Mouse (Mus musculus): Measurements from ENCODE around the gene Lrsam1. TPM values are rescaled to one million over a fixed set of nuclear protein-coding genes. Genes with fewer than 3 reads are reported as not detected.

Lrsam1 gene
- polyA plus RNA-seq, 1 experiment from 2014 or later: 10.7 TPM

DNA sequence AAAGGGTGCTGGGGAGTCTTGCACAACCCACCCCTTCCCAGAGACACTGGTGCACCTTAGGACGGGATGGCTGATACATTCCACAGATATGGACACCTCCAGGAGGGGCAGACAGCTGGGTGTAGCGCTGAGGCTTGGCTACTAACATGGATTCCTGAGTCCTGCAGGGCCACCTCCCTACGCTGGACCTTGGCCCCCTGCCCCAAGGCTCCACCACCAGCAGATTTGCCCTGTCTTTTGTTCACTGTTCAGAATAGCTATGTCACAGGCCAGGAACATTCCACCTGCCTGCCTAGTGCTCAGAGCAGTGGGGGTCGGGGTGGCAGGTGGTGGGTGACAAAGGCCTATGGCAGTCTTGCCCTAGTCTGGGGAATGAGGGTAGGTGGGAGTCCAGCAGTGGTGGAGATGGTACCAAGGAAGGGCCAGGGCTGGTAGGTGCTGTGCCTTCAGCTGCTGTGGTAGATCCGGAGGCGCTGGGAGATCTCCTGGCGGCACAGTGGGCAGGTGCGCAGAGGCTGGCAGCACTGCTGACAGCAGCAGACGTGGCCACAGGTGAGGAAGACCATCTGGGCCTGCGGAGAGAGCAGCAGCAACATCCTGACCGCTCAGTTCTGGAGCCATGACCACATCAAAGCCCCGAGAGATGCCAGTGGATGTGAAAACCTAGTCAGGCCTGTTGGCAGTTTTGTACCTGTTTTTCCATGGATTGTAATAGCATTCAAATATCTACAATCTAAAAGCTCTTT, 34.9 kb downstream of the Lrsam1 start:
- Histone ChIP-seq H3K36me3 (ENCODE audit: control insufficient read depth, insufficient read depth, low read length) (no peaks in the 10 kb centered on the region; the same call in 1 of the 2 replicates), H3K27ac (ENCODE audit: low read depth, low read length) (no peak overlapping the region), H3K9ac (ENCODE audit: low read length) (no peak overlapping the region), H3K27me3 (ENCODE audit: control insufficient read depth, insufficient read depth, low read length) (no peaks in the 10 kb centered on the region), H3K4me2 (ENCODE audit: low read depth, low read length, severe bottlenecking) (no peak overlapping the region), H3K9me3 (ENCODE audit: control insufficient read depth, low read length) (no peaks in the 10 kb centered on the region), H3K4me3 (ENCODE audit: low read depth, low read length) (no peak overlapping the region), H3K4me1 (replicated peaks; ENCODE audit: control insufficient read depth, insufficient read depth, low read length) (no peaks in the 10 kb centered on the region; the same call in 1 of the 2 replicates)
- ATAC-seq (replicated peaks; ENCODE audit: low FRiP score): no peak
- 90% methylated on average over 12 of the region's 12 CpGs for WGBS
- DNase-seq (ENCODE audit: low spot score): no peak

DNA sequence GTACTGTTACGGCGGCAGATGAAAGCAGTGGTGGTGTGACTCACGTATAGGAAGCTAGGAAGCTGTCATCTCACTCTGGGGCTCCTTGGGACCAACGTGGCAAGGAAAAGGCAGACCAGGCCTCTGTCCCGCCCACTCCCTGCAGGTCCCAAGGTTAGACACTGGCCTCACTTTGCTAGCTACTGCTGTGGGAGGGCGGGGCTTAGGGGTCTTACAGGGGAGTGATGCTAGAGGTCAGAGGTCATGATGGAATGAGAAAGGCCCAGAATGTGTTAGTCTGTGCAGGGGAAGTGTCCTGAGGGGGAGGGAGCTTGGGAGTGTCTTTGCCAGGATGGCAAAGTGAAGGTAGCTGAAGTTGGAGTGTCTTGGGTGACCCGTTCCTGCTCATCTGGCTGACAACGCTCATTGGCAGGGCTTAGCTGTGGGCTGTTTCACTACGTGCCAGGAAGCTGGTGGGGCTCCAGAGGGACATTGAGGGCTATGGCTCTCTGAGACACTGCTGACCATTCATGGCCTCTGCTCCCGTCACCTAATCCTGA, 37.0 kb downstream of the Lrsam1 start:
- Histone ChIP-seq H3K36me3 (ENCODE audit: control insufficient read depth, insufficient read depth, low read length) (no peaks in the 10 kb centered on the region; the same call in 1 of the 2 replicates), H3K4me3 (ENCODE audit: low read depth, low read length) (no peak overlapping the region), H3K9ac (ENCODE audit: low read length) (no peak overlapping the region), H3K27me3 (ENCODE audit: control insufficient read depth, insufficient read depth, low read length) (no peaks in the 10 kb centered on the region), H3K4me2 (ENCODE audit: low read depth, low read length, severe bottlenecking) (no peak overlapping the region), H3K9me3 (ENCODE audit: control insufficient read depth, low read length) (no peaks in the 10 kb centered on the region), H3K27ac (ENCODE audit: low read depth, low read length) (no peak overlapping the region), H3K4me1 (replicated peaks; ENCODE audit: control insufficient read depth, insufficient read depth, low read length) (no peaks in the 10 kb centered on the region; the same call in 1 of the 2 replicates)
- ATAC-seq (replicated peaks; ENCODE audit: low FRiP score): no peak
- 75% methylated on average over 10 of the region's 10 CpGs for WGBS
- no peak for DNase-seq (ENCODE audit: low spot score)

DNA sequence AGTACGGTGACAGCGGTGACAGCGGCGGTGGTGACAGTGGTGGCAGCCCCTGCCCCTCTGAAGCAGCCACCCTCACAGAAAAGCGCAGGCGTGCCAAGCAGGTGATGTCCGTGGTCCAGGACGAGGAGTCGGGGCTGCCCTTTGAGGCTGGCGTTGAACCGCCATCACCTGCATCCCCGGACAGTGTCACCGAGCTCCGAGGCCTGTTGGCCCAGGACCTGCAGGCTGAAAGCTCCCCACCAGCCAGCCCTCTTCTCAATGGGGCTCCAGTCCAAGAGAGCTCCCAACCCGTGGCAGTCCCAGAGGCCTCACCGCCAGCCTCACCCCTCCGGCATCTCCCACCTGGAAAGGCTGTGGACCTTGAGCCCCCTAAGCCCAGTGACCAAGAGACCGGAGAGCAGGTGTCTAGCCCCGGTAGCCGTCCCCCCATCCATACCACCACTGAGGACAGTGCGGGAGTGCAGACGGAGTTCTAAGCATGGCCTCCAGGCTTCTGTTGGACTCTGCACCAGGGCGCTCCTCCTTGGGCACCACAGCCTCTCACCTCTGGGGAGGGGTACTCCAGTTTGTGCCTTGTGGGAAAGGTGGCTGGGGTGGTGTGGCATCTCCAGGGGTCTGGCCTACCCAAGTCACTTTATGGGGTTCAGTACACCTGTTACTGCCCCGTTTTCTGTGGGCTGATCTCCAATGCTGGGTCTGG, 37.7 kb downstream of the Lrsam1 start:
- Histone ChIP-seq H3K9ac (ENCODE audit: low read length) (no peak overlapping the region), H3K9me3 (ENCODE audit: control insufficient read depth, low read length) (no peaks in the 10 kb centered on the region), H3K27ac (ENCODE audit: low read depth, low read length) (no peak overlapping the region), H3K4me2 (ENCODE audit: low read depth, low read length, severe bottlenecking) (no peak overlapping the region), H3K4me1 (replicated peaks; ENCODE audit: control insufficient read depth, insufficient read depth, low read length) (no peaks in the 10 kb centered on the region; the same call in 1 of the 2 replicates), H3K4me3 (ENCODE audit: low read depth, low read length) (no peak overlapping the region), H3K36me3 (ENCODE audit: control insufficient read depth, insufficient read depth, low read length) (no peaks in the 10 kb centered on the region; the same call in 1 of the 2 replicates), H3K27me3 (ENCODE audit: control insufficient read depth, insufficient read depth, low read length) (no peaks in the 10 kb centered on the region)
- ATAC-seq (replicated peaks; ENCODE audit: low FRiP score) (no peak), DNase-seq (ENCODE audit: low spot score) (no peak)
- 94% methylated on average over 24 of the region's 24 CpGs for WGBS

DNA sequence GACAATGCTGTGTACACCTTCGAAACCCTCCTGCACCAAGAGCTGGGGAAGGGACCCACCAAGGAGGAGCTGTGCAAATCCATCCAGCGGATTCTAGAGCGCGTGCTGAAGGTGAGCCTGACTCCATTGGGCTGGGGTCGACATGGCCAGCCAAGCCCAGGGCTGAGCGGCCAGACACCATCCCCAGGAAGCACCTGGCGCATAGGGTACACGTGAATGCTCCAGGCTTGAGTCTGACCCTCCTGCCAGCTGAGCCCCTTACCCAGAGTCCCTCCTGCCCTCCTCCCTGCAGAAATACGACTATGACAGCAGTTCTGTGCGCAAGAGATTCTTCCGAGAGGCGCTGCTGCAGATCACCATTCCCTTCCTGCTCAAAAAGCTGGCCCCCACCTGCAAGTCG, 38.9 kb downstream of the Lrsam1 start:
- Histone ChIP-seq H3K9me3 (ENCODE audit: control insufficient read depth, low read length) (no peaks in the 10 kb centered on the region), H3K36me3 (ENCODE audit: control insufficient read depth, insufficient read depth, low read length) (no peaks in the 10 kb centered on the region; the same call in 1 of the 2 replicates), H3K4me2 (ENCODE audit: low read depth, low read length, severe bottlenecking) (no peak overlapping the region), H3K9ac (ENCODE audit: low read length) (no peak overlapping the region), H3K27me3 (ENCODE audit: control insufficient read depth, insufficient read depth, low read length) (no peaks in the 10 kb centered on the region), H3K27ac (ENCODE audit: low read depth, low read length) (no peak overlapping the region), H3K4me1 (replicated peaks; ENCODE audit: control insufficient read depth, insufficient read depth, low read length) (no peaks in the 10 kb centered on the region), H3K4me3 (ENCODE audit: low read depth, low read length) (no peak overlapping the region)
- ATAC-seq (replicated peaks; ENCODE audit: low FRiP score) (no peak), DNase-seq (ENCODE audit: low spot score) (no peak)
- WGBS: 95% methylated on average over 13 of the region's 13 CpGs

DNA sequence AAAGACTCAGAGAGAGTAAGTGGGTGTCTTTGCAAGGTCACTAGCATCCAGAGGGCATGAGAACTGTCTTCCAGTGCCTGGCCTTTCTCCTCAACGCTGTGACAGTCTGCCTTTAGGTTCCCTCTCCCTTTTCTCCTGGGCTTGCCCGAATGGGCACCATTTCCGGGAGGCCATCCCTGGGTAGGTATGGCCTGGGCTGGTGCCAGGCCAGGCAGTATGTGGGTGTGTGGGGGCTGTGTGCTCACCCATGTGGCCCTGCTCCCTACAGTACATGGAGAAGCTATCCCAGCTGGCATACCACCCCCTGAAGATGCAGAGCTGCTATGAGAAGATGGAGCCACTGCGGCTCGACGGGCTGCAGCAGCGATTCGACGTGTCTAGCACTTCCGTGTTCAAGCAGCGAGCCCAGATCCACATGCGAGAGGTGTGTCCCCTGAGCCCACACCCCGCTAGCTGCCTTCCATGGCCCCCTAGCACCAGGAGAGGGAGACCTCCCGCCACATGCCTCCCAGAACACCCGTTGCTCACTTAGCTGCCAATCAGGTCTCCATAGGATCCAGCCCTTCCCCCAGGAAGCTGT, 39.5 kb downstream of the Lrsam1 start:
- no peaks in the 10 kb centered on the region for H3K9me3 ChIP-seq (ENCODE audit: control insufficient read depth, low read length)
- no peaks in the 10 kb centered on the region; the same call in 1 of the 2 replicates for H3K36me3 ChIP-seq (ENCODE audit: control insufficient read depth, insufficient read depth, low read length)
- H3K4me3 ChIP-seq (ENCODE audit: low read depth, low read length): no peak overlapping the region
- WGBS: 90% methylated on average over 15 of the region's 15 CpGs
- H3K4me1 ChIP-seq (replicated peaks; ENCODE audit: control insufficient read depth, insufficient read depth, low read length): no peaks in the 10 kb centered on the region
- H3K9ac ChIP-seq (ENCODE audit: low read length): no peak overlapping the region
- H3K4me2 ChIP-seq (ENCODE audit: low read depth, low read length, severe bottlenecking): no peak overlapping the region
- H3K27ac ChIP-seq (ENCODE audit: low read depth, low read length): no peak overlapping the region
- no peaks in the 10 kb centered on the region for H3K27me3 ChIP-seq (ENCODE audit: control insufficient read depth, insufficient read depth, low read length)
- ATAC-seq (replicated peaks; ENCODE audit: low FRiP score): no peak
- DNase-seq (ENCODE audit: low spot score): no peak

DNA sequence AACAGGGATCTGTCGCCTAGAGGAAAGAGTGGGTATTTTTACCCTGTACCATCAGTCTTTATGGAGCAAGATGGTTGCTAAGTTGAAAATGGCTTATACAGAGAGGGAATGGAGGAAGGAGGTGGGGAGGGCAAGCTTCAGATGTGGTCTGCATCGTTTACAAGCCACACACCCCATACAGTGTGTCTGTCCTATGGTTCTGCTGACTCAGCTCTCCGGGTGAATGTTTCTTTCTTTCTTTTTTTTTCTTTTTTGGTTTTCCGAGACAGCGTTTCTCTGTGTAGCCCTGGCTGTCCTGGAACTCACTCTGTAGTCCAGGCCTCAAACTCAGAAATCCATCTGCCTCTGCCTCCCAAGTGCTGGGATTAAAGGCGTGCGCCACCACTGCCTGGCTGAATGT, 40.2 kb downstream of the Lrsam1 start:
- Histone ChIP-seq H3K9ac (ENCODE audit: low read length) (no peak overlapping the region), H3K27me3 (ENCODE audit: control insufficient read depth, insufficient read depth, low read length) (no peaks in the 10 kb centered on the region), H3K27ac (ENCODE audit: low read depth, low read length) (no peak overlapping the region), H3K4me2 (ENCODE audit: low read depth, low read length, severe bottlenecking) (no peak overlapping the region), H3K4me3 (ENCODE audit: low read depth, low read length) (no peak overlapping the region), H3K4me1 (replicated peaks; ENCODE audit: control insufficient read depth, insufficient read depth, low read length) (no peaks in the 10 kb centered on the region), H3K36me3 (ENCODE audit: control insufficient read depth, insufficient read depth, low read length) (no peaks in the 10 kb centered on the region; the same call in 1 of the 2 replicates), H3K9me3 (ENCODE audit: control insufficient read depth, low read length) (no peaks in the 10 kb centered on the region)
- ATAC-seq (replicated peaks; ENCODE audit: low FRiP score): no peak
- DNase-seq (ENCODE audit: low spot score): no peak
- WGBS: 85% methylated on average over 7 of the region's 7 CpGs

DNA sequence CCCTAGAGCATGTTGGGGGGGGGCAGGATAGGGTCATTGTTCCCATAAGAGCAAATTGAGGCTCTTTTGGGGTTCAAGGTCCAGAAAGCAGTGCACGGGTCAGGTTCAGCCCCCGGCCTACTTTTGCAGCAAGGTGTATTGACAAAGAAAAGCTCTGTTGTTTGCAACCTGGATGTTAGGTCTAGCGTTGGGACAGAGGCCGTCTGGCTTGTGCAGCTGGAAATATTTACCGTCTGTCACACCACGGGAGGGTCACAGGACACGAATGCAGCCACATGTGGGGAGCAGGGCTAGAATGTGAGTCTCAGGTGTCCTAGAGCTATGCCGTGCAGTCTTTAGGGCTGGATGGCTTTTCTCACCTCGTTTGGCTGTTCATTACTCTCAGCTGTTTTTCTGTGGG, 43.0 kb downstream of the Lrsam1 start:
- no peak overlapping the region for H3K27ac ChIP-seq (ENCODE audit: low read depth, low read length)
- H3K9me3 ChIP-seq (ENCODE audit: control insufficient read depth, low read length): no peaks in the 10 kb centered on the region
- H3K4me1 ChIP-seq (replicated peaks; ENCODE audit: control insufficient read depth, insufficient read depth, low read length): no peaks in the 10 kb centered on the region
- no peak overlapping the region for H3K4me3 ChIP-seq (ENCODE audit: low read depth, low read length)
- WGBS: 82% methylated on average over 9 of the region's 9 CpGs
- H3K27me3 ChIP-seq (ENCODE audit: control insufficient read depth, insufficient read depth, low read length): no peaks in the 10 kb centered on the region
- ATAC-seq (replicated peaks; ENCODE audit: low FRiP score) (no peak), DNase-seq (ENCODE audit: low spot score) (no peak)
- H3K4me2 ChIP-seq (ENCODE audit: low read depth, low read length, severe bottlenecking): no peak overlapping the region
- no peaks in the 10 kb centered on the region; the same call in 1 of the 2 replicates for H3K36me3 ChIP-seq (ENCODE audit: control insufficient read depth, insufficient read depth, low read length)
- H3K9ac ChIP-seq (ENCODE audit: low read length): no peak overlapping the region

DNA sequence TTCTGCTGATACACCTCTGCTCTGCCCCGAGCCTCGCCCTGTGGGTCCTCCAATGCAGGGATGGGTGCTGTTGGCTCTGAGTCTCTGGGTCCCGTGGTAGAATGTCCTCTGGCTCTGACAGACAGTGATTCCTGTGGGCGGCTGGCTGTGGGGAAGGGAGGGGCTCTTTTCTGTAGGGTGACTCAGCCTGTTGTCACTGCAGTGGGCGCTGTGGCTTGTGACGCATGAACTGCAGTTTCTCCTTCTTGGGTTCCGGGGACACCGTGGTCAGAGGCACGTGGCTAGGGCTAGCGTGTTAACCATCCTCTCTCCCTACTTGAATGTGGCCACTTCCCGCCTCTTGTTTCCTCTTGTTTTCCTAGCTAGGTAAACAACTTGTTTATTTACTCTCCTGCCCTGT, 43.9 kb downstream of the Lrsam1 start:
- Histone ChIP-seq H3K27me3 (ENCODE audit: control insufficient read depth, insufficient read depth, low read length) (no peaks in the 10 kb centered on the region), H3K4me2 (ENCODE audit: low read depth, low read length, severe bottlenecking) (no peak overlapping the region), H3K36me3 (ENCODE audit: control insufficient read depth, insufficient read depth, low read length) (no peaks in the 10 kb centered on the region; the same call in 1 of the 2 replicates), H3K4me1 (replicated peaks; ENCODE audit: control insufficient read depth, insufficient read depth, low read length) (no peaks in the 10 kb centered on the region), H3K27ac (ENCODE audit: low read depth, low read length) (no peak overlapping the region), H3K9me3 (ENCODE audit: control insufficient read depth, low read length) (no peaks in the 10 kb centered on the region), H3K9ac (ENCODE audit: low read length) (no peak overlapping the region), H3K4me3 (ENCODE audit: low read depth, low read length) (no peak overlapping the region)
- 91% methylated on average over 11 of the region's 11 CpGs for WGBS
- no peak for ATAC-seq (replicated peaks; ENCODE audit: low FRiP score)
- DNase-seq (ENCODE audit: low spot score): no peak

All from forebrain, embryonic 11.5 days (tissue).